Mouse (Mus musculus) cerebellum, postnatal 10 days (tissue): ENCODE data around the gene Cxcl13.
"Not testable (repeated sequence)": the region's sequence is repeated elsewhere in the genome, so short reads cannot be mapped to it uniquely, and the experiment has no call there.

Experiments used
- DNase-seq, 2 experiments: peaks; one replicate each; pipeline ENCODE4 v3.0.0; 2021; ENCODE audit warnings: mixed read lengths in 2 of 2

The Cxcl13 gene

GRCm38 (mm10) chr5:95956651-95957050, at the start of gene Cxcl13:
TSS of gene Cxcl13 (plus strand) at chr5:95956951.
- no peak for DNase-seq

- no peak for DNase-seq
These were observed 45.7 kb upstream of the Cxcl13 start for GRCm38 (mm10) chr5:95911006-95911405.

DNA sequence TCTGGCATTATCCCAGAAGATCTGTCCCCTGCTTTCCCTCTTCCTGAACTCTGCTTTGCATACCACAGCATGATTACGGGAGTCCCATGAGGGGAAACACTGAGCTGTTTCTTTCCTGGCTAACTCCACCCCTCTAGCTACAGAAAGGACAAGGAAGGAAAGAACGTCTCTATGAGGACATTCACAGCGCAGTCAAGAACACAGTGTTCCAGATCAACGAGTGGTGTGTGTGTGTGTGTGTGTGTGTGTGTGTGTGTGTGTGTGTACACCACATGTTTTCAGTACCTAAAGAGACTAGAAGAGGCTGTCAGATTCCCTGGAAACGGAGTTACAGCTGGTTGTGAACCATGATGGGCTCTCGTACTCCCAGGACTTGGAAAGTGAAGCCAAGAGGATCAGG, 38.3 kb upstream of the Cxcl13 start:
- no peak for DNase-seq

GRCm38 (mm10) chr5:95924023-95924422, 32.7 kb upstream of the Cxcl13 start:
- DNase-seq = no peak

DNA sequence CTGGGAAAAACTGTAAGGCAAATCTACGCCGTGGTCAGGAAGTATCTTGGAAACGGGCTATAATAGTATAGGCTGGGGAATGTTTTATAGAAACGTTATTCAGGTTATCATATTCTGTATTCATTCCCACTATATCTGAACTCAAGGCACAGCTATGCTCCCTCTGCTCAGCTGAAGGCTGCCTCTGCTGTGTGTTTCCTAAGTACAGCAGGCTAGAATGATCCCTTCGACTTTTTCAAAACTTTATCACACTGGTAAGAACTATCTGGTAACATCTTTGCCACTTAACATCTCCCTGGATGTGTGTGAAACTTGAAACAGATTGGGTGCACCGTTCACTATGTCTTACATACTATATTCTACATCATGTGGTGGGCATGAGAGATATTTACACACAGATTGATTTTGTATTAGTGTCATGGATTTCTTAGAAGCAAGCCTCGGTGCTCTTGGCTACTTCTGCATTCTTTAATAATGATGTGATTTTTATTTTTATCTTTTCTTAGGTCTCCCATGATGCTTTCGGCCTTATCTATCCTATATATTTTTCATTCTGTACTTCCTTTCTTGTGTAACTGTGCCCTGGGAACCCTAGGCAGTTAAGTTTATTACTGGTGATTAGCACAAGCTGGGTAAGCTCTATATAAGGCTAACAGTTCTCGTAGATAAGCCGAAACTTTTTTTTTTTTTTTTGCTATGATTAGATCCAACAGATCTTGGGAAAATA, 31.4 kb upstream of the Cxcl13 start:
- DNase-seq = no peak

- DNase-seq = no peak
These were observed 30.9 kb upstream of the Cxcl13 start for GRCm38 (mm10) chr5:95925931-95926263.

DNA sequence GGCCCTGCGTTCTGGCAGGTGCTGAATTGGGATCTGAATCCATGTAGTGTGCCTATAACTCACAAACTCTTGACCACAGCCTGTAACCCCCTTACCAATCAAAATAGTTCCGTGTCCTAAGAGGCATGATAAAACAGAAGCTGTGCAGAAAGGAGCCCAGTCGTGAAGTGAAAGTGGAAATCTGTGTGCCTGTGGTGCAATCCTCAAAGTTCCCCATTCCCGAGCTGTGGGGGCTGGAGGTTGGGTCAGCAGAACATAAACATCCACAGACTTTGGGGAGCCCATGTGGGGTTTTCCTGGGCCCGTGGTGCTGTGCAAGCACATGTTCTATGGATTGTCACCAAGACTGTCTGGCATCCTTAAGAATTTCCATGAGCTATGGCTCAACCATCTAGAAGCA, 21.7 kb upstream of the Cxcl13 start:
- DNase-seq = no peak

- DNase-seq = no peak
These were observed 20.7 kb upstream of the Cxcl13 start for GRCm38 (mm10) chr5:95936068-95936467.

GRCm38 (mm10) chr5:95937129-95937528, 19.6 kb upstream of the Cxcl13 start:
- DNase-seq = no peak

DNA sequence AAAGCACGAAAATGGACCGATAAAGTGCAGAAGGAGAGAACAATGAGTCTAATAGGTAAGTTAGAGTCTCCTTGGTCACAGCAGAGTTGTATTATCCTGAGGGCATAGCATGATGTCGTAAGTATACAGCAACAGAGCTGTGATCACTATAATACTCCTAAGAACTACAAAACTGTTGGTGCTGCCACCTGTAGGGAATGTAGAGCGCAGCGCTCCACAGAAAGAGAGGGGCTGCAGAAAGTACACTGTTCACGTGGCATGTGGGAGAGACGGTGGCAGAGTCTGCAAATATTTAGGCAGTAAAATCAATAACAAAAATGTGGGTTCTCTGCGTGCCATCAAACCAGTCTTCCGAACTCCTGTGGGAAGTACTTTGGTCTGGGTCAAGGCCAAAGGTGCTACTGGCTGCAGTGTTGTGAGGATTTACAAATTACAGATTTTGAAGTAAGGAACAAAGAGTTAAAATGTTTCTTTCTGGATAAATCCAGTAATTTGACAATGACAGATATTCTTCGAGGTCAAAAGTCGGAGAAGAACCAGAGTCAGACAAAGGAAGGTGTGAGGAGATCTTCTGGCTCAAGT, 18.6 kb upstream of the Cxcl13 start:
- DNase-seq = no peak

DNA sequence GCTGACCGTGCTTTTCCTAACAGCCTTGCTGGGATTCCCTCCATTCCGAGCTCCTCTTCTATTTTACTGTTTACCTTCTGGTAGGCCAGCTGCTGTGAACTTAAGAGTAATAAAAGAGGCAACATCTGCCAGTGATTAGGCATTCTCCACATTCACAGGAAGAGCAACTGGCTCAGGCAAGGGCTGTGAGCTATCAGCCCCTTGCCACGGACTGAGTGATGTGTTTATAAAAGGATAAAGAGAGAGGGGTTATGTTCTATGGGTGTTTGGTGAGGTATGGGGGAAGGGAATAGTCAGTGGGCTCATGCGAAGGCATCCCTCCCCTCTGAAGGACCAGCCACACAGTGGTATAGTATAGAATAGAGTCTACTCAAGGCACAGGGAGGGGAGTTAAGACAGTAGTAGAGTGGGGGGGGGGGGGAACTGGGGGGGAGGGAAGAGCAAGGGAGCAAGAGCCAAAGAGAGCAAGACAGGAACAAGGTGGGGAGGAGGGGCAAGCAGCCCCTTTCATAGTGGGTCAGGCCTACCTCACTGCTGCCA, 16.0 kb upstream of the Cxcl13 start:
- DNase-seq = no peak

GRCm38 (mm10) chr5:95941562-95941961, 15.2 kb upstream of the Cxcl13 start:
- DNase-seq = no peak

- no peak for DNase-seq
These were observed 11.6 kb upstream of the Cxcl13 start for GRCm38 (mm10) chr5:95945120-95945519.

GRCm38 (mm10) chr5:95946344-95946743, 10.4 kb upstream of the Cxcl13 start:
- no peak for DNase-seq

DNA sequence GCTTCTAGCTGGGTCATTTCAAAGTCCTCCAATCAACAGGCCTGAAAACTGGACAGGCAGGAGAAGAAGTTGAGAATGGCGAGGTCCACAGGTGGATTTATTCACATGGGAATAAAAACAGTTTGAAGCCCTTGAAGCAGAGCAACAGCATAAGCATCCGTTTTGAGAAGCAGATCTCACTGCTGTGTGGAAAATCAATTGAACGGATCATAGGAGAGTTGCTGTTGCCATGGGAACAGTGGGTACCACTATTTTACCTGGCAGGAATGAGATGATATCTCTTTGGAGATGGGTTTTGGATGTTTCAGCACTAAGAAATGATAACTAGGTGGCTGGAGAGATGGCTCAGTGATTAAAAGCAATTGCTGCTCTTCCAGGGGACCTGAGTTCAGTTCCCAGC, 8.1 kb upstream of the Cxcl13 start:
- DNase-seq = no peak

DNA sequence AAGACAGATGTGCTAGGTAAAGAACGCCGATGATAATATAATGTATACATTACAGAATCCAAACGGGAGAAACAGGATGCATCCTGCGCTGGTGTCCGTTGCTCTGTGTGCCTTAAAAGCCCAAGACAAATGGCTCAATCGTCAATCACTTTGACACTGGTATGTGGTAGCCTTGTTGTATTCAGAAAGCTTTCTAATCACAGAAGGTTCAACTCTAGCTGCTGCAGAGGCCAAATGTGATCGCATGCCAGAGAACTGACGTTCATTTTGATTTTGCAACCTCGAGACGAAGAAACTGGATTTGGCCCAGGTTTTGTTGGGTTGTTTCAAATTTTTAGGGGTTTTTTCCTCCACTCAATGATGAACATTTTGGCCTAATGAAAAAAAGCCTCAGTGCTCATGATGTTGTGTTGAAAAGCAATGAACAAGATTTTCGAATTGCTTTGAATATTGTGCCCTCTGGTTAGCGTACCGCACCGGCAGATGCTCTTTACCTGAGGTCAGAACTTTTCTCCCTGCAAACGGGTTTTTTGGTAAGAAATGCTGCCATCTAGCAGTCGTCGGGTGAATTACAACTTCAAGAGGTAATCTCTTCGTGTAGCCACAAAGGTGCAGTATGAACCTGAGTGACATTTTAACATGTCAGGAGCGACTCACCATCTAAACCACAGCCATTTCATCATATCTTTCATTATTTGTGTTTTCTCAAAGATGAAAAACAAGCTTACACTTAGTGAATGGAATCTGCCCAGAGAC, 6.6 kb upstream of the Cxcl13 start:
- peak; percentile 69 for DNase-seq

GRCm38 (mm10) chr5:95964940-95965339, 8.2 kb downstream of the Cxcl13 start:
- no peak for DNase-seq

DNA sequence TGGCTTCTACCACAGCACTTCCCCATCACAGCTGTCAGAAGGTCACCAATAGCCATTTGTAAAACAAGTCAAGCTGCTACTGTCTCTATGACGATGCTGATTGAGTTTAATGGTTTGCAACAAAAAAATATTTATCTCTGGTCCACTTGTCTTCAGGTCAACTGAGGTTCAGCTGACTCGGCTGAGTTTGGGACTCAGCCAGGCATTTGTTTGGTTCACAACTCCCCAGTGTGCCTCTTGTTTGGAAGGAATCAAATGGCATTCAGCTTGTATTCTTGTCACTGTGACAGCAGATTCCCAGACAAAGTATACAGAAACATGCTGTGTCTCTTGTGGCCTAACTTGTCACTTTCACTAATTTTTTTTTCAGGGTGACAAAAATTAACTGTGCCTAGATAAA, 9.9 kb downstream of the Cxcl13 start:
- DNase-seq = no peak

DNA sequence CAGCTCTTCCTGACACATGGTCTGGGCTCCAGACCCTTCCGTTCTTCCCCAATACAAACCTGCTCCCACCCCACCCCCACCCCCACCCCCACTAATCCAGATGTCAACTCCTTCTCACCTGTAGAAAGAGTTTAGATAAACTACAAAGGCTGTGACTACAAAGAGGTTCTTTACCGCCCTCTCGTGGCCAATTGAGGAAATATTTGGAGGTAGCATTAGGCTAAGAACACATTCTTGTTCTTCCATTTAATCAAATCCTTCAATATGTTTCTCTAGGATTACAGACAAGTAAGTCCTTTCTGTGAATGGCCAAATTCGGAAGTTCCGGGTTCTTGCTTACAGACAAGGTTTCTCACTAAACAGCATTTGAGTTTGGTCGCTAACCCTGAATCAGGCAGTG, 14.1 kb downstream of the Cxcl13 start:
- peak; percentile 70 to 75 for DNase-seq

DNA sequence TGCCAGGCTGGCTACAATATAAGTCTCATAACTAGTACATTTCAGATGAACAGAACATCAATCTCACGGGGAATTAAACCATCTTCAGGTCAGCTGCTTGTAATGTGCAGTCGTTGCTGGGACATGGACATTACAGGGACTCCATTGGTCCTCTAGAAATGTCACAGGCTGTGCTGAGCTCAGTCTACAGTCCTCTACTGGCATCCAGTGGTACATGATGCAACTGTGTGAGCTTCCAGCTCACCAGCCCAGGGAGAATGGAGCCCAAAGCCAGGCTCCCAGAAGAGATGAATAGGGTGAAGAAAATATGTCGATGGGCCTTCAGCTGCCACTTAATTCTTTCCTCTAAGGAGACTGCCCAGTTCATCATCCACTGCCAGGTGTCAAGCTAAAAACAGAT, 15.5 kb downstream of the Cxcl13 start:
- DNase-seq = no peak

DNA sequence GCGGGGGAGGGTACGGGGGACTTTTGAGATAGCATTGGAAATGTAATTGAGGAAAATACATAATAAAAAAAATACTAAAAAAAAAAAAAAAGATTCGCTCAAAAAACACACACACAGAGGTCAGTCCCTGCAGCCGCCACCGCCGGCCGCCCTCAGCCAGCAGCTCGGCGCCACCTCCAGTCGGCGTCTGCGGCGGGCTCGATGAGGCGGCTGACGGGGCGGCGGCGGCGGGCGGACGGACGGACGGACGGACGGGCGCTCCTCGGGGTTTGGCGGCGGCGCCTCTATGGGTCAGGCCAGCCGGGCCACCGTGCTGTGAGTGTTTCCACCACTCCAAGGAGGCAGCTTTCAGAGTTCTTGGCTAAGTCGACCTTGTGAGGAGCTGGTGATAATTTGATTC, 17.1 kb downstream of the Cxcl13 start:
- not testable (repeated sequence) for DNase-seq

DNA sequence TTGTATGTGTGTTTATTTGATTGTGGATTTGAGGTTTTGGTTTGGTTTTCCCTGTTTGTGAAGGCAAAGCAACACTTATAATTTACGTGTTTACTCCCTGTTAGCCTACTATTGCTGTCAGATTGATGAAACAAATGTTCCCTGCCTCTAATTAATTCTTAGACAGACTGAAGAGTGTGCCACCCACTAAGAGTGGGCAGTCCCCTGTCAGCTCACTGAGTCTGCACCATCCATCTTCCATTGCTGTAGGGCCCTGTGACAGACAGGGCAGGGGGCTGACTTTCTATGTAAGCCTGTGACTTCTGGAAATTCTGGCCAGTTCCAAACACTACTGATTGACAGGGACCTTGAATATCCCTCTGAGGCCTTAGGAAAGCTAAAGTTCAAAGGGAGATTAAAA, 19.5 kb downstream of the Cxcl13 start:
- DNase-seq = no peak

GRCm38 (mm10) chr5:95983797-95984486, 27.2 kb downstream of the Cxcl13 start:
- no peak for DNase-seq
